Mouse (Mus musculus): ENCODE measurements around the gene Scamp3. TPM values are rescaled to one million over a fixed set of nuclear protein-coding genes. Genes with fewer than 3 reads are reported as not detected.

The Scamp3 gene
- total and polyA plus RNA-seq, 3 experiments = 4.5 to 72.7 (median 12.5) TPM

DNA sequence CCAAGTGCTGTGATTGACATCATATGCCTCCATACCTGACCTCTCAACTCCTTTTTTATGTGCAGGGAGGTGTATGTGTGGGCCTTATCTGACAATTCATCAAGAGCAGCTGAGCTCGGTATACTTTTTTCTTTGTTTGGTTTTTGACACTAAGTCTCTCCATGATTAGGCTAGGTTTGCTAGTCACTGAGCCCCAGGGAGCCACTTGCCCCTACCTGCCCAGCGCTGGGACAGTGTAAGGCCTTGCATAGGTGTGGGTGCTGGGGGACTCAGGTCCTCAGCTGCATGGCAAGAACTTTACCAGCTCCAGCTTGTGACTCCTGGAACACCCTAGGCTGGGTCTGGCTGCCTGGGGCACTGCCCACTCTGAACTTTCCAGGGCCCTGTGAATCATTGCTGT is 29.4 kb downstream of the Scamp3 start:
- Histone ChIP-seq H3K36me3 (replicated peaks in 1 of 2; ENCODE audit: control insufficient read depth in 1 of 2, insufficient read depth in 1 of 2, low read length in 1 of 2) (peaks cover 71 to 80% of the 10 kb centered on the region in 2 experiments), H3K4me3 (replicated peaks in 1 of 3; ENCODE audit: low read depth in 2 of 3, low read length in 2 of 3, poor library complexity in 1 of 3) (no peak overlapping the region), H3K4me1 (ENCODE audit: control insufficient read depth in 1 of 2, insufficient read depth in 2 of 2) (peaks cover 3 to 18% of the 10 kb centered on the region in 2 experiments), H3K4me2 (ENCODE audit: insufficient read depth, low read depth, poor library complexity, severe bottlenecking) (no peak overlapping the region), H3K9ac (ENCODE audit: insufficient read depth, low read depth) (no peak overlapping the region), H3K27ac (ENCODE audit: insufficient read depth, low read depth) (no peak overlapping the region), H3K27me3 (replicated peaks) (no peaks in the 10 kb centered on the region), H3K9me3 (replicated peaks; ENCODE audit: low read length) (no peaks in the 10 kb centered on the region), H3K79me2 (replicated peaks; ENCODE audit: control insufficient read depth, extremely low read depth, insufficient read depth, poor library complexity, severe bottlenecking) (peaks cover 5% of the 10 kb centered on the region; the same call in 1 of the 2 replicates)
- in situ Hi-C loops (cut with MboI; ENCODE audit: low pct_ligation_motif_present, low pct_unique_long_range_greater_than_20kb, low sequenced_read_pairs) (loop anchor here (5.0 kb wide), 1 partner anchor 36 kb away; no protein-coding TSS in a partner anchor), dilution Hi-C loops (cut with MboI; ENCODE audit: extremely low pct_ligation_motif_present, extremely low pct_unique_long_range_greater_than_20kb, low sequenced_read_pairs) (no loop called here)
- no peak for DNase-seq (ENCODE audit: extremely low read depth)
- TF ChIP-seq MAFK (IDR thresholded peaks at IDR 0.05; ENCODE audit: insufficient replicate concordance, low read length) = no peak
- no peak for TF ChIP-seq NRF1 (IDR thresholded peaks at IDR 0.05; ENCODE audit: low read depth, low read length)
- TF ChIP-seq SIN3A (IDR thresholded peaks at IDR 0.05; ENCODE audit: low read length) = no peak
- TF ChIP-seq ZNF384 (IDR thresholded peaks at IDR 0.05; ENCODE audit: low read depth, low read length) = no peak
- TF ChIP-seq ETS1 (conservative IDR thresholded peaks at IDR 0.05; ENCODE audit: low read depth, low read length) = no peak
- no peak for TF ChIP-seq SMC3 (IDR thresholded peaks at IDR 0.05; ENCODE audit: low read depth, low read length)
- no peak for TF ChIP-seq RCOR1 (conservative IDR thresholded peaks at IDR 0.05; ENCODE audit: low read depth, low read length)
- TF ChIP-seq CTCF (conservative IDR thresholded peaks at IDR 0.05 in 1 of 2, IDR thresholded peaks at IDR 0.05 in 1 of 2; ENCODE audit: low read depth in 2 of 2, low read length in 2 of 2) = no peak
- TF ChIP-seq USF2 (conservative IDR thresholded peaks at IDR 0.05; ENCODE audit: low read depth, low read length) = no peak
- TF ChIP-seq MEF2A (IDR thresholded peaks at IDR 0.05; ENCODE audit: borderline replicate concordance, low read depth, low read length) = no peak
- no peak for TF ChIP-seq CHD1 (IDR thresholded peaks at IDR 0.05; ENCODE audit: low read depth, low read length)
- no peak for TF ChIP-seq EP300 (IDR thresholded peaks at IDR 0.05; ENCODE audit: low read length)
- TF ChIP-seq MYC (IDR thresholded peaks at IDR 0.05; ENCODE audit: low read depth, low read length) = no peak

DNA sequence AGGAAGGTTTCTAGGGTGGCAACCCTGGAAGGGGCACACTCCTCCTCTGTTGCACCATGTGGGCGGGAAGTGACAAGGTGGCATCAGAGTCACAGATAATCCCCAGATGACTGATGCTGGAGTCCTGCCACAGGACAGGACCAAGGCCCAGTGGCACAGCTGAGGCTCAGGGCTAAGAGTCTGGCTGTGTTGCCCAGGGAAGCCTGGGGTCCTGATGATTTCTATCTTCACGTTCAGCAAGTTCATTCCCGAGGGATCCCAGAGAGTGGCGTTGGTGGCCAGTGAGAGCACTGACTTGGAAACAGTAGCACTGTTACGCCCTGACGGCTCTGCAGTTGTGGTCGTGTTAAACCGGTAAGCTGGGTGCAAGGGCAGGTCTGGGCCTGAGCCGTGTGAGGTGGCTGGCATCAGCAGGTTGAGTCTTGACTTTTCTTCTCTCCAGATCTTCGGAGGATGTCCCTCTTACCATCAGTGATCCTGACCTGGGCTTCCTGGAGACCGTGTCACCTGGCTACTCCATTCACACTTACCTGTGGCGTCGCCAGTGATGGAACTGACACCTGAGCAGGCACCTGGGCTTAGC is 30.9 kb downstream of the Scamp3 start:
- Histone ChIP-seq H3K79me2 (replicated peaks; ENCODE audit: control insufficient read depth, extremely low read depth, insufficient read depth, poor library complexity, severe bottlenecking) (peaks cover 11% of the 10 kb centered on the region), H3K27ac (ENCODE audit: insufficient read depth, low read depth) (no peak overlapping the region), H3K9me3 (replicated peaks; ENCODE audit: low read length) (no peaks in the 10 kb centered on the region), H3K4me3 (replicated peaks in 1 of 3; ENCODE audit: low read depth in 2 of 3, low read length in 2 of 3, poor library complexity in 1 of 3) (no peak overlapping the region), H3K27me3 (replicated peaks) (no peaks in the 10 kb centered on the region), H3K4me1 (ENCODE audit: control insufficient read depth in 1 of 2, insufficient read depth in 2 of 2) (peaks cover 8 to 32% of the 10 kb centered on the region in 2 experiments), H3K4me2 (ENCODE audit: insufficient read depth, low read depth, poor library complexity, severe bottlenecking) (no peak overlapping the region), H3K9ac (ENCODE audit: insufficient read depth, low read depth) (no peak overlapping the region), H3K36me3 (replicated peaks in 1 of 2; ENCODE audit: control insufficient read depth in 1 of 2, insufficient read depth in 1 of 2, low read length in 1 of 2) (peaks cover 71 to 90% of the 10 kb centered on the region in 2 experiments)
- no peak for DNase-seq (ENCODE audit: extremely low read depth)
- in situ Hi-C loops (cut with MboI; ENCODE audit: low pct_ligation_motif_present, low pct_unique_long_range_greater_than_20kb, low sequenced_read_pairs) (loop anchor here (5.0 kb wide), 1 partner anchor 34 kb away; no protein-coding TSS in a partner anchor), dilution Hi-C loops (cut with MboI; ENCODE audit: extremely low pct_ligation_motif_present, extremely low pct_unique_long_range_greater_than_20kb, low sequenced_read_pairs) (no loop called here)
- TF ChIP-seq ZKSCAN1 (IDR thresholded peaks at IDR 0.05; ENCODE audit: borderline replicate concordance, low read depth, low read length) (no peak), USF1 (IDR thresholded peaks at IDR 0.05; ENCODE audit: low read depth, low read length) (no peak), MEF2A (IDR thresholded peaks at IDR 0.05; ENCODE audit: borderline replicate concordance, low read depth, low read length) (no peak), ELF1 (IDR thresholded peaks at IDR 0.05; ENCODE audit: low read depth, low read length) (no peak)
